Mouse (Mus musculus) layer of hippocampus, adult 9-10 months (tissue): ENCODE data around the gene Klhl26.
A peak's percentile ranks its signal among the peaks of the same experiment; 100 is the strongest.

Source experiments
- DNase-seq: peaks from one replicate; pipeline ENCODE4 v3.0.0; 2022; ENCODE audit warnings: low spot score

The Klhl26 gene

GRCm38 (mm10) chr8:70501820-70502529 is 25.2 kb upstream of the Klhl26 start:
- no peak for DNase-seq

- no peak for DNase-seq
Observed at GRCm38 (mm10) chr8:70500386-70501301, 23.9 kb upstream of the Klhl26 start.

GRCm38 (mm10) chr8:70495771-70496062 is 18.9 kb upstream of the Klhl26 start:
- DNase-seq: no peak

- DNase-seq: no peak
Observed at GRCm38 (mm10) chr8:70495001-70495770, 18.4 kb upstream of the Klhl26 start.

GRCm38 (mm10) chr8:70494416-70494945 is 17.7 kb upstream of the Klhl26 start:
- DNase-seq: no peak

GRCm38 (mm10) chr8:70493692-70494415 is 17.1 kb upstream of the Klhl26 start:
- no peak for DNase-seq

- DNase-seq: no peak
Observed at GRCm38 (mm10) chr8:70492664-70493640, 16.2 kb upstream of the Klhl26 start, which contains the start of gene Crlf1. TSS of gene Crlf1 (plus strand) at chr8:70493158.

GRCm38 (mm10) chr8:70490880-70491495 is 14.2 kb upstream of the Klhl26 start:
- DNase-seq: no peak

GRCm38 (mm10) chr8:70490061-70490879 is 13.5 kb upstream of the Klhl26 start:
- DNase-seq: no peak

- no peak for DNase-seq
Observed at GRCm38 (mm10) chr8:70489576-70489975, 12.8 kb upstream of the Klhl26 start.

GRCm38 (mm10) chr8:70488931-70489470 is 12.2 kb upstream of the Klhl26 start:
- DNase-seq: no peak

GRCm38 (mm10) chr8:70487993-70488796 is 11.4 kb upstream of the Klhl26 start:
- DNase-seq: no peak

GRCm38 (mm10) chr8:70486941-70487520 is 10.3 kb upstream of the Klhl26 start, which contains the start of gene Tmem59l:
TSS of gene Tmem59l (minus strand) at chr8:70487358.
- no peak for DNase-seq

- DNase-seq: no peak
Observed at GRCm38 (mm10) chr8:70486191-70486681, 9.5 kb upstream of the Klhl26 start.

GRCm38 (mm10) chr8:70482943-70483342 is 6.2 kb upstream of the Klhl26 start:
- DNase-seq: no peak

- DNase-seq: peak; percentile 81
Observed at GRCm38 (mm10) chr8:70481908-70482307, 5.1 kb upstream of the Klhl26 start.
